Mouse (Mus musculus) thymus, postnatal 0 days (tissue): ENCODE data around the gene Gprc5d. TPM values are rescaled to one million over a fixed set of nuclear protein-coding genes. Genes with fewer than 3 reads are reported as not detected.

Source experiments
- DNase-seq: peaks from one replicate; pipeline ENCODE4 v3.0.0-alpha.2; 2015; ENCODE audit warnings: low spot score
- polyA plus RNA-seq: library from polyadenylated mRNA; unstranded; fragments of >200 nt; fragmentation: Nextera tagmentation; extraction: Ambion mirVana; gene quantifications from 2 replicates; pipeline ENCODE4 v1.2.1, GENCODE M21; 2015

Gprc5d gene
- polyA plus RNA-seq, 1 experiment from 2014 or later = 0.10 TPM

DNA sequence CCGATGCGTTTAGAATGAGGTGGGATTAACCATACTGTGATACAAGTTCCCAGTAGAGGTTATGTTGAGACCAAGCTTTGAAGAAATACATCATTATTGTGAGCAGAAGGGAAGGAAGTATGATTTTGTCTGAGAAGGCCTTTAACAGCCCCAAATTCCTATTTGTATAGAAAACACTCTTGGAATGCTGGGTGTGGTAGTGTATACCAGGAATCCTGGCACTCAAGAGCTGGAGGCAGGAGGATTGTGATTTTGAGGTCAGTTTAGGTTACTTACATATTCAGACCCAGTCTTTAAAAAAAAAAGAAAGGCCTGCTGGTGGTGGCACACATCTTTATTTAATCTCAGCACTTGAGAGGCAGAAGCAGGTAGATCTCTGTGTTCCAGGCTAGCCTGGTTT is 47.7 kb downstream of the Gprc5d start:
- DNase-seq = no peak

DNA sequence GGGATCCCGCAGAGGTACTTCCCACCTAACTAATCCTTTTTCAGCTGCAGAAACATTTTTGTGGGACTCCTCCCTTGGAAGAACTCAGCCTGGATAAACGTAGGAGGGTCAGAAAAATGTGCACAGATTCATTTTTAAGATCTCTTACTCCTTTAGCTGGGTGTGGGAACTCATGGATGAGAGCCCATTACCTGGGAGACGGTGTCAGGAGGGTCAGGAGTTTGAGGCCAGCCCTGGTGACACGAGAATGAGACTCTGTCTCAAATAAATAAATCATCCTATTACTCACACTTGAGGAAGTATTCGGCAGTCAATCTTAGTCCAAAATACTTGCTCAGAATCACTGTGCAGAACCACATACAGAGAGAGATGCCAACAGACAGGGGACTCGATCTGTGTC is 48.2 kb downstream of the Gprc5d start:
- DNase-seq = no peak

DNA sequence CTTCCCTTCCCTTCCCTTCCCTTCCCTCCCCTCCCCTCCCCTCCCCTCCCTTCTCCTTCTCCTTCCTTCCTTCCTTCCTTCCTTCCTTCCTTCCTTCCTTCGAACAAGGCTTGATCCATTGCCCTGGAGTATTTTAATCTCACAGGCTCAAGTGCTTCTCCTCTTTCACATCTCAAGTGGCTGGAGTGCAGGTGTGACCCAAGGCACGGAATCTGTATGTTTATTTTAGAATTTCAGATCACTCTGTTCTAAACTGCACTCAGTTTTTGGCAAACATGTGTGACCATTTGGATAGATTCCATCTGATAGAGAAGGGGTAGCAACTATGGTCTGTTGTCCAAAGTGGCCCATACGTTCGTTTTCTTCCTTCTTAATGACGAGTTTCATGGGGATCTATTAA is 49.9 kb downstream of the Gprc5d start:
- DNase-seq = no peak

DNA sequence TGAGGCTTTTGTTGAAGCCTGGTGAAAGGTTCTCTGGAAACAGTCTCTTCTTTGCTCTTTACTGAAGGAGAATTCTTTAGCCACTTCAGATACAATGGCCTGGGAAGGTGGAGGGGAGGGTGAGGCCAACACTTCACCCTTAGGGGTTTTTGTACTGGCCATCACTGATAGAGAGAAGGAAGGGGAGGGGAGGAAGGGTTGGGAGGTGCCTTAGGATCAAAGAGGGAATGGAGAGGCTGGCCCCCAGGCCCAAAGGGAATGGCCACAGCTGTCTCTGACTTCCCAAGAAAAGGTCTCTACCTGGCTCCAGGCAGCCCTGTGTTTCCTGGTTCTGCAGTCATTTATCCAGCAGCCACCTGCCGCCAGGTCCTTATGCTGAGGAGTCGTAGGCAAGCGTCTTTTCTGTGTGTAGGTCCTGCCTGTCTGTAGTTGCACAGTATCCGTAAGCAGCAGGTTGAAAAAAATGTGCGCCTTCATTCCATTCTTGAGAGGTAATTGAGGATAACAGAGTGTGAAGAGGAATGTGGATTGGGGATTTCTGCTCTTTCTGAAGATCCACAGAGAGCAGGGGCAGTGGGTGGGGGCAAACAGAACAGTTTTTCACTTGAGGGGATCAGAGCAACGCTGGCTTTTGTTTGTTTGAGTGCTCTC is 51.2 kb downstream of the Gprc5d start:
- DNase-seq = no peak

DNA sequence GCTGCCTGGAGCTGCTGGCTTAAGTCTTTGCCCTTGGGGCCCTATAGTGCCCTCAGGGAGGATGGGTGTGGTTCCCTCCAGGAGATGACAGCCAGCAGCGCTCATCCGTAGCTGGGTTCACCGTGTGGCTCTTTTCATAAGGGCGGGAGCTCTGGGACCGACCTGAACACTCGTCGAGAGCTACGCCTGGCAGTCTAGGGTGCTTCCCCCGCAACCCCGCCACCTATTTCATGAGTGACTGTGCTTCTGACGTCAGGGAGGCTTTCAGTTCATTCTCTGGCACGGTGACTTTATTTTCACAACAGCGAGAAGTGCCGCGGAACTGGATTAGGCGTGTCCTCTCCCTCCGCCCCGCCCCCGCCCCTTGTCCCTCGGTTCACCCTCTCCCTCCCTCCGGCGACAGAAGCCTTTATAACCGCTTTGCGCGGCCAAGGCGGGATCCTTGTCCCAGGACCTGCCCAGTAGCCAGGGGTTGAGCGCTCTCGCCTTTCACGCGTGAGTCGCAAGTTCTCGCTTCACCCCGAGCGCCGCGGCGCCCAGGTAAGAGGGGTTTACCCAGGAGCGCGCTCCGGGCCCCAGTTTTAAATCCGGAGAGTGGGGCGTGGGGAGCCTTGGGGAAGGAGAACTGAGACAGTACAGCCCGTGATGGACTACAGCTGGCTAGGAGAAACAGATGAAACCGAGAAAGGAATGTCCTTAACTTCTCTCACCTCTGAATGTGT is 52.7 kb downstream of the Gprc5d start, which contains the start of gene Gprc5a:
Gprc5a (plus strand) TSS at position 416 of the 722 bp plus-strand sequence.
- peak; percentile 32 for DNase-seq

DNA sequence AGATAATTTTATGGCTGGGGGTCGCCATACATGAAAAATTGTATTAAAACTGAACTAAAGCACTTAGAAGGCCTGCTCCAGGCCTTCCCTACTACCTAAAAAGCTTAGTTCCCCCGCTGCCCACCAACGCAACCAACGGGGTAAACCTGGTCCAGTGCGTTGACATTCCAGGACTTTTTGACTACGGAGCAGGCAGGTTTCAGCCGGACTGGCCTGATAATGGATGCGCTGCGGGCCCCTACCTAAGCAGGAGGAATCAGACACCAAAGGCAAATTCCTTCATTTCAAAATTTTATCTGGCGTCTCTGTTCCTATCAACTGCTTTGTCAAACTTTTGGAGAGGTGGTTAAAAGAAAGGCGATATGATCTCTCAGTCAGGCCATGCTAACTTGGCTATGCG is 53.5 kb downstream of the Gprc5d start:
- no peak for DNase-seq

DNA sequence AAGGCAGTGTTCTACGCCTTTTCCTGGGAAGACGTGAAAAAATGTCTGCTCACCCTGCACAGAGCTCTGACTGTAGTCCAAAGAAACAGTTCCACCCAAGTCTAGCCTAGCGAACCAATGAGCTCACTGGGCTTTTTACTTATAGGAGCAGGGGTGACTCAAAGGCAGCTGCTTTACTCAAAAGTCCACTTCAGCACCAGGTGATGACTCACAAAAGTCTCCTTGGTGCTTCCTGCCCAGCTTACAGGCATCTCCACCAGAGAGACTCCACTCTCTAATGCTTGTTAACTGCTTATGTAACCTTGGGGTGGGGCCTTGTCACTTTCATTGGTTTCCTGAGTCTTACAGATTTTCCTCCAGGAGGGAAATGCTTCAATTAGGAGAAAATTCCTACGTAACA is 57.4 kb downstream of the Gprc5d start:
- DNase-seq = no peak

Other genes with a start within 250 kb of the Gprc5d start
- 11.8 and 11.9 TPM in 2 replicates for gene Gpr19, start 219.7 kb downstream of the Gprc5d start, polyA plus RNA-seq
- gene Cdkn1b, start 197.9 kb downstream of the Gprc5d start, polyA plus RNA-seq = 53.0 and 58.8 TPM in 2 replicates
- gene Apold1, start 136.6 kb downstream of the Gprc5d start, polyA plus RNA-seq = 3.2 and 4.4 TPM in 2 replicates
- 117 and 122 TPM in 2 replicates for gene Ddx47, start 106.7 kb downstream of the Gprc5d start, polyA plus RNA-seq
- gene Gprc5a, start 52.6 kb downstream of the Gprc5d start, polyA plus RNA-seq = 3.7 and 4.6 TPM in 2 replicates
- gene Fam234b, start 79.7 kb upstream of the Gprc5d start, polyA plus RNA-seq = 34.0 and 35.4 TPM in 2 replicates
- gene Hebp1, start 79.7 kb upstream of the Gprc5d start, polyA plus RNA-seq = 22.8 and 25.0 TPM in 2 replicates
- gene Gsg1, start 136.1 kb upstream of the Gprc5d start, polyA plus RNA-seq = 0.64 and 0.66 TPM in 2 replicates
- not detected in 2 replicates for gene Pbp2, start 192.1 kb upstream of the Gprc5d start, polyA plus RNA-seq
- 10.4 and 12.8 TPM in 2 replicates for gene Emp1, start 244.3 kb upstream of the Gprc5d start, polyA plus RNA-seq